Mouse (Mus musculus) ES-E14 (cell line): ENCODE measurements around the gene Mycbp.

Source experiments
- HCFC1 ChIP-seq: IDR thresholded peaks from 2 replicates; pipeline ENCODE4 v1.6.1; 2012; ENCODE audit warnings: low read length, inconsistent platforms, borderline replicate concordance; ENCODE audit not compliant: insufficient read depth
- MAFK ChIP-seq: IDR thresholded peaks from 2 replicates; pipeline ENCODE4 v1.6.1; 2014; ENCODE audit warnings: mild to moderate bottlenecking, low read depth, low read length, inconsistent platforms; ENCODE audit not compliant: insufficient read depth
- ZC3H11A ChIP-seq: IDR thresholded peaks from 2 replicates; pipeline ENCODE4 v1.6.1; 2012; ENCODE audit warnings: low read depth, mild to moderate bottlenecking, inconsistent platforms, low read length, borderline replicate concordance
- ZNF384 ChIP-seq: IDR thresholded peaks from 2 replicates; pipeline ENCODE4 v1.6.1; 2012; ENCODE audit warnings: low read depth, low read length, inconsistent platforms

GRCm38 (mm10) chr4:123918851-123919250 lies 14.2 kb downstream of the Mycbp start:
- TF ChIP-seq MAFK (0 out of 2 replicates have a peak, but pooled peaks have one; percentile 3), HCFC1 (no peak), ZC3H11A (no peak), ZNF384 (no peak)
